9 mouse cellular contexts compared by ENCODE assay signal in genomic region chr14:59549106-59549505, GRCm38 (mm10). TPM values are rescaled to one million over a fixed set of nuclear protein-coding genes. Genes with fewer than 3 reads are reported as not detected.
DNase-seq lines count a peak whose midpoint lies in the region; ATAC-seq and TF ChIP-seq lines count a peak whose summit lies in the region.
"Had no signal": no experiment of that assay in that cellular context is flagged by ENCODE, and none has a peak within 500 bp of the region (broad histone marks: within the 10 kb centered on the region; RNA-seq: fewer than 3 reads in every experiment).

No protein-coding gene starts in this region.

- H3K27me3 ChIP-seq in heart, adult 2 months (ENCODE audit: control insufficient read depth, insufficient read depth, low read length) = no peaks in the 10 kb centered on the region
- H3K27me3 ChIP-seq in lung, embryonic 16.5 days (ENCODE audit: control insufficient read depth, insufficient read depth, low read depth, low read length) = no peaks in the 10 kb centered on the region
- H3K27me3 ChIP-seq in forebrain, embryonic 15.5 days = no peaks in the 10 kb centered on the region
- H3K27me3 ChIP-seq: hindbrain, embryonic 12.5 days had no signal

- H3K9ac ChIP-seq in heart, adult 2 months (ENCODE audit: low read depth, low read length) = no peak overlapping the region
- H3K9ac ChIP-seq in lung, embryonic 16.5 days (ENCODE audit: low read length) = peak overlapping the region; percentile 41; the same call in 1 of the 2 replicates
- no peak overlapping the region for H3K9ac ChIP-seq in forebrain, embryonic 15.5 days (replicated peaks)
- H3K9ac ChIP-seq: hindbrain, embryonic 12.5 days had no signal

- TF ChIP-seq POLR2A in heart, adult 2 months (IDR thresholded peaks at IDR 0.05; ENCODE audit: insufficient read depth, low read depth, low read length) = no peak

- peak; percentile 34 for ATAC-seq in lung, embryonic 16.5 days (ENCODE audit: low read depth)
- no peak for ATAC-seq in megakaryocyte-erythroid progenitor cell, adult 5-6 weeks (replicated peaks; ENCODE audit: low FRiP score, low TSS enrichment, poor library complexity, severe bottlenecking)
- ATAC-seq in CD4-positive, CD25-positive, alpha-beta regulatory T cell, adult 4 months = no peak
- no peak for ATAC-seq in forebrain, embryonic 15.5 days (replicated peaks)

- 50% methylated on average over 6 of the region's 6 CpGs for WGBS in heart, adult 2 months
- 45% methylated on average over 6 of the region's 6 CpGs for WGBS in lung, embryonic 16.5 days
- WGBS in forebrain, embryonic 15.5 days = 61% methylated on average over 6 of the region's 6 CpGs

- intact Hi-C loops in heart, adult 2 months (cut with DNase I) = no loop called here

- no peak overlapping the region for H3K4me2 ChIP-seq in lung, embryonic 16.5 days (ENCODE audit: low read depth, low read length)
- no peak overlapping the region for H3K4me2 ChIP-seq in forebrain, embryonic 15.5 days (replicated peaks)
- H3K4me2 ChIP-seq: hindbrain, embryonic 12.5 days had no signal

- no peaks in the 10 kb centered on the region for H3K9me3 ChIP-seq in lung, embryonic 16.5 days (ENCODE audit: control insufficient read depth, low read length)
- no peaks in the 10 kb centered on the region for H3K9me3 ChIP-seq in forebrain, embryonic 15.5 days
- H3K9me3 ChIP-seq: hindbrain, embryonic 12.5 days had no signal

- TF ChIP-seq CTCF in heart, adult 2 months (IDR thresholded peaks at IDR 0.05) = 0 out of 2 replicates have a peak, but pooled peaks have one; percentile 10

- H3K36me3 ChIP-seq in heart, adult 2 months (ENCODE audit: control insufficient read depth, insufficient read depth, low read length) = no peaks in the 10 kb centered on the region
- no peaks in the 10 kb centered on the region for H3K36me3 ChIP-seq in lung, embryonic 16.5 days (ENCODE audit: control insufficient read depth, insufficient read depth, low read length)
- H3K36me3 ChIP-seq in forebrain, embryonic 15.5 days = no peaks in the 10 kb centered on the region
- H3K36me3 ChIP-seq: hindbrain, embryonic 12.5 days had no signal

- no peak overlapping the region for H3K4me3 ChIP-seq in heart, adult 2 months
- no peak overlapping the region for H3K4me3 ChIP-seq in lung, embryonic 16.5 days (ENCODE audit: low read length)
- H3K4me3 ChIP-seq in forebrain, embryonic 15.5 days = no peak overlapping the region
- H3K4me3 ChIP-seq: hindbrain, embryonic 12.5 days had no signal

- peaks cover 9% of the 10 kb centered on the region for H3K4me1 ChIP-seq in heart, adult 2 months (ENCODE audit: control insufficient read depth, insufficient read depth, low read length)
- peaks cover 19% of the 10 kb centered on the region for H3K4me1 ChIP-seq in lung, embryonic 16.5 days (replicated peaks; ENCODE audit: control insufficient read depth, insufficient read depth, low read length)
- H3K4me1 ChIP-seq in forebrain, embryonic 15.5 days = no peaks in the 10 kb centered on the region

- peak; percentile 43 for DNase-seq in kidney, postnatal 14 days
- DNase-seq in kidney, adult 8-10 months = no peak
- DNase-seq in adrenal gland, postnatal 25 days = peak; percentile 57
- peak; percentile 74 to 81 for DNase-seq in heart, adult 2 months

- H3K79me2 ChIP-seq in heart, adult 2 months (replicated peaks; ENCODE audit: control insufficient read depth, insufficient read depth, low read length) = no peaks in the 10 kb centered on the region

- no peak for TF ChIP-seq EP300 in heart, adult 2 months (IDR thresholded peaks at IDR 0.05; ENCODE audit: insufficient read depth, low read depth, low read length)

- peak overlapping the region; percentile 48 for H3K27ac ChIP-seq in heart, adult 2 months
- peak overlapping the region; percentile 75 for H3K27ac ChIP-seq in lung, embryonic 16.5 days (ENCODE audit: low read length)
- H3K27ac ChIP-seq in forebrain, embryonic 15.5 days (replicated peaks) = no peak overlapping the region
- H3K27ac ChIP-seq: hindbrain, embryonic 12.5 days had no signal

RNA-seq across cellular contexts. Expression of gene Cdadc1, which starts 48.7 kb away (rescaled TPM):
- 64.0 and 73.2 TPM in 2 replicates for total RNA-seq in adrenal gland, postnatal 25 days (2021)
- total RNA-seq in heart, adult 2 months (2021) = 10 to 100 TPM; 43.9 to 50.4 TPM
- polyA plus RNA-seq in heart, adult 2 months (2012; rRNA removed) = 8.0 and 12.0 TPM in 2 replicates
- polyA plus RNA-seq in lung, embryonic 16.5 days (2015; fragmentation: Nextera tagmentation; extraction: Ambion mirVana) = 35.3 and 41.2 TPM in 2 replicates
- 20.9 and 23.2 TPM in 2 replicates for total RNA-seq in megakaryocyte-erythroid progenitor cell, adult 5-6 weeks (2014; fragmentation: Nextera tagmentation)
- 18.9 and 24.9 TPM in 2 replicates for total RNA-seq in megakaryocyte-erythroid progenitor cell, adult 5-6 weeks (2017)
- polyA plus RNA-seq in CD4-positive, CD25-positive, alpha-beta regulatory T cell, adult 4 months (2017; shearing (Covaris generic)) = 10 to 100 TPM; 42.8 to 44.7 TPM
- polyA plus RNA-seq in forebrain, embryonic 15.5 days (2015; fragmentation: Nextera tagmentation; extraction: Ambion mirVana) = 35.8 and 38.8 TPM in 2 replicates

Comparison
In these comparisons a context has a peak if more than half of its experiments do, and no peak if none do; other contexts are left out.
1. DNase-seq: peak in kidney, postnatal 14 days (single experiment), adrenal gland, postnatal 25 days (single experiment) and heart, adult 2 months (2 of 2); none in kidney, adult 8-10 months (0 of 2).